Comparison of ENCODE assay signal across 11 mouse cellular contexts in genomic region chr3:30593719-30594485, GRCm38 (mm10). TPM values are rescaled to one million over a fixed set of nuclear protein-coding genes. Genes with fewer than 3 reads are reported as not detected.
A peak's percentile ranks its signal among the peaks of the same experiment; 100 is the strongest.
DNase-seq lines count a peak whose midpoint lies in the region; ATAC-seq and TF ChIP-seq lines count a peak whose summit lies in the region.
"Had no signal": no experiment of that assay in that cellular context is flagged by ENCODE, and none has a peak within 500 bp of the region (broad histone marks: within the 10 kb centered on the region; RNA-seq: fewer than 3 reads in every experiment).

No protein-coding gene starts in this region.

- H3K36me3 ChIP-seq in ES-E14 (ENCODE audit: control insufficient read depth, insufficient read depth, low read length, poor library complexity, severe bottlenecking): no peaks in the 10 kb centered on the region
- H3K36me3 ChIP-seq in embryonic facial prominence, embryonic 14.5 days (ENCODE audit: control insufficient read depth, insufficient read depth, low read length): no peaks in the 10 kb centered on the region
- H3K36me3 ChIP-seq in forebrain, embryonic 16.5 days (ENCODE audit: control insufficient read depth, insufficient read depth): no peaks in the 10 kb centered on the region

- peaks cover 10% of the 10 kb centered on the region; the same call in 1 of the 2 replicates for H3K27me3 ChIP-seq in embryonic facial prominence, embryonic 14.5 days (replicated peaks; ENCODE audit: control insufficient read depth, insufficient read depth, low read length)
- H3K27me3 ChIP-seq in forebrain, embryonic 16.5 days (replicated peaks; ENCODE audit: control insufficient read depth, insufficient read depth, low read length): no peaks in the 10 kb centered on the region

- H3K4me2 ChIP-seq in embryonic facial prominence, embryonic 14.5 days (ENCODE audit: low read depth, low read length): no peak overlapping the region
- no peak overlapping the region for H3K4me2 ChIP-seq in forebrain, embryonic 16.5 days (ENCODE audit: low read length)

- no peak for DNase-seq in left cerebral cortex, adult 2 months (ENCODE audit: extremely low spot score in 1 of 2, low spot score in 2 of 2)
- no peak for DNase-seq in left cerebral cortex, postnatal 14 days (ENCODE audit: low spot score in 2 of 2)
- peak; percentile 27 for DNase-seq in ES-E14 (ENCODE audit: low read depth, low spot score)
- peak; percentile 26 for DNase-seq in embryonic facial prominence, embryonic 14.5 days (ENCODE audit: low spot score)
- DNase-seq in lung, postnatal 36 days: peak; percentile 15
- no peak for DNase-seq in gastrocnemius, postnatal 25 days
- no peak for DNase-seq in ovary, postnatal 14 days (ENCODE audit: low spot score)

- 70% methylated on average over 4 of the region's 4 CpGs for WGBS in embryonic facial prominence, embryonic 14.5 days
- WGBS in forebrain, embryonic 16.5 days: 79% methylated on average over 4 of the region's 4 CpGs

- no peaks in the 10 kb centered on the region for H3K9me3 ChIP-seq in ES-E14 (ENCODE audit: control insufficient read depth, insufficient read depth, low read depth, low read length)
- no peaks in the 10 kb centered on the region for H3K9me3 ChIP-seq in embryonic facial prominence, embryonic 14.5 days (ENCODE audit: control insufficient read depth, low read length)
- H3K9me3 ChIP-seq in forebrain, embryonic 16.5 days (ENCODE audit: control insufficient read depth, low read length): no peaks in the 10 kb centered on the region

- ATAC-seq in embryonic facial prominence, embryonic 14.5 days (ENCODE audit: low read depth): peak; percentile 35; the same call in 1 of the 2 replicates
- ATAC-seq in forebrain, embryonic 16.5 days: no peak

- H3K4me3 ChIP-seq in left cerebral cortex, adult 2 months: no peak overlapping the region
- H3K4me3 ChIP-seq in ES-E14 (ENCODE audit: insufficient read depth in 1 of 2, low read depth in 1 of 2, low read length in 2 of 2, poor library complexity in 1 of 2, severe bottlenecking in 1 of 2): no peak overlapping the region
- H3K4me3 ChIP-seq in embryonic facial prominence, embryonic 14.5 days (ENCODE audit: low read depth, low read length): no peak overlapping the region
- no peak overlapping the region for H3K4me3 ChIP-seq in forebrain, embryonic 16.5 days (replicated peaks; ENCODE audit: low read length)

- TF ChIP-seq CTCF in left cerebral cortex, adult 2 months (IDR thresholded peaks at IDR 0.05): peak; percentile 19

- no peak overlapping the region for H3K9ac ChIP-seq in ES-E14 (ENCODE audit: insufficient read depth, low read depth, low read length, poor library complexity, severe bottlenecking)
- no peak overlapping the region for H3K9ac ChIP-seq in embryonic facial prominence, embryonic 14.5 days (ENCODE audit: low read depth, low read length)
- H3K9ac ChIP-seq in forebrain, embryonic 16.5 days (replicated peaks; ENCODE audit: low read depth, low read length): no peak overlapping the region

- in situ Hi-C loops in ES-E14 (cut with MboI; ENCODE audit: low sequenced_read_pairs in 2 of 2, unreplicated experiment in 2 of 2): loop anchor here (10.0 to 25.0 kb wide), 2 partner anchors 131 to 368 kb away; partner anchors contain the start of gene Phc3 (in 1 of the 2)

- no peak overlapping the region for H3K27ac ChIP-seq in left cerebral cortex, adult 2 months
- H3K27ac ChIP-seq in ES-E14 (ENCODE audit: insufficient read depth, low read depth, low read length, poor library complexity, severe bottlenecking): no peak overlapping the region
- no peak overlapping the region for H3K27ac ChIP-seq in embryonic facial prominence, embryonic 14.5 days (replicated peaks; ENCODE audit: low read depth, low read length)
- no peak overlapping the region for H3K27ac ChIP-seq in forebrain, embryonic 16.5 days (ENCODE audit: low read length)

- intact Hi-C loops in left cerebral cortex, adult 2 months (cut with DNase I): loop anchor here (10.0 kb wide), 1 partner anchor 541 kb away; no protein-coding TSS in a partner anchor
- intact Hi-C loops in left cerebral cortex, postnatal 14 days (cut with DNase I): loop anchor here (2.0 kb wide), 1 partner anchor 547 kb away; no protein-coding TSS in a partner anchor

- peaks cover 2 to 8% of the 10 kb centered on the region in 2 experiments; a peak in 1 of 4 replicates for H3K4me1 ChIP-seq in ES-E14 (ENCODE audit: control insufficient read depth in 2 of 2, insufficient read depth in 2 of 2, low read length in 2 of 2, poor library complexity in 1 of 2)
- H3K4me1 ChIP-seq in embryonic facial prominence, embryonic 14.5 days (ENCODE audit: control insufficient read depth, insufficient read depth, low read length): 0 out of 2 replicates have a peak, but pooled peaks cover 4% of the 10 kb centered on the region
- peaks cover 5% of the 10 kb centered on the region for H3K4me1 ChIP-seq in forebrain, embryonic 16.5 days (replicated peaks; ENCODE audit: control insufficient read depth, insufficient read depth, low read length)

TF ChIP-seq in ES-E14, 5 proteins besides CTCF, POLR2A, EP300 and RAD21:
- TF ChIP-seq ZNF384 (IDR thresholded peaks at IDR 0.05; ENCODE audit: low read depth, low read length) (peak; percentile 90), ZC3H11A (IDR thresholded peaks at IDR 0.05; ENCODE audit: borderline replicate concordance, low read depth, low read length) (0 out of 2 replicates have a peak, but pooled peaks have one; percentile 19), CHD2 (IDR thresholded peaks at IDR 0.05; ENCODE audit: low read depth, low read length) (no peak)
TF ChIP-seq in ES-E14: peak in this region for 2.

RNA-seq across cellular contexts. Expression of gene Actrt3, which starts 5.8 kb away (rescaled TPM):
- 1 to 10 TPM; 1.0 to 1.3 TPM for total RNA-seq in left cerebral cortex, adult 2 months (2021)
- total RNA-seq in left cerebral cortex, postnatal 14 days (2021): under 1 TPM; 0.57 to 0.72 TPM
- not detected in 2 replicates for total RNA-seq in ES-E14 (2012; rRNA removed)
- 0.13 TPM in 1 of 2 replicates, not detected in the other for polyA plus RNA-seq in embryonic facial prominence, embryonic 14.5 days (2014; fragmentation: Nextera tagmentation; extraction: Ambion mirVana)
- not detected for total RNA-seq in gastrocnemius, postnatal 25 days (2021)
- 0.20 and 0.38 TPM in 2 replicates for polyA plus RNA-seq in forebrain, embryonic 16.5 days (2015; fragmentation: Nextera tagmentation; extraction: Ambion mirVana)
- polyA plus RNA-seq: spleen, adult 2 months had no signal

RNA-seq across cellular contexts. Expression of gene Mynn, which starts 8.0 kb away (rescaled TPM):
- 10 to 100 TPM; 15.2 to 16.6 TPM for total RNA-seq in left cerebral cortex, adult 2 months (2021)
- 10 to 100 TPM; 15.5 to 17.3 TPM for total RNA-seq in left cerebral cortex, postnatal 14 days (2021)
- 17.1 and 18.5 TPM in 2 replicates for total RNA-seq in ES-E14 (2012; rRNA removed)
- polyA plus RNA-seq in embryonic facial prominence, embryonic 14.5 days (2014; fragmentation: Nextera tagmentation; extraction: Ambion mirVana): 29.9 and 33.6 TPM in 2 replicates
- total RNA-seq in gastrocnemius, postnatal 25 days (2021): 1 to 10 TPM; 9.0 to 9.3 TPM
- 39.9 and 41.8 TPM in 2 replicates for polyA plus RNA-seq in forebrain, embryonic 16.5 days (2015; fragmentation: Nextera tagmentation; extraction: Ambion mirVana)

RNA-seq across cellular contexts. Expression of gene Mecom, which starts 46.1 kb away (rescaled TPM):
- 1 to 10 TPM; 2.1 to 4.1 TPM for total RNA-seq in left cerebral cortex, adult 2 months (2021)
- 1 to 10 TPM; 5.2 to 6.0 TPM for total RNA-seq in left cerebral cortex, postnatal 14 days (2021)
- total RNA-seq in ES-E14 (2012; rRNA removed): 2.1 and 2.3 TPM in 2 replicates
- polyA plus RNA-seq in embryonic facial prominence, embryonic 14.5 days (2014; fragmentation: Nextera tagmentation; extraction: Ambion mirVana): 13.0 and 18.9 TPM in 2 replicates
- total RNA-seq in gastrocnemius, postnatal 25 days (2021): 1 to 10 TPM; 6.7 to 8.8 TPM
- 2.1 and 2.8 TPM in 2 replicates for polyA plus RNA-seq in forebrain, embryonic 16.5 days (2015; fragmentation: Nextera tagmentation; extraction: Ambion mirVana)

RNA-seq across cellular contexts. Expression of gene Lrriq4, which starts 50.4 kb away (rescaled TPM):
- total RNA-seq in left cerebral cortex, adult 2 months (2021): not detected
- total RNA-seq in left cerebral cortex, postnatal 14 days (2021): not detected
- 1.9 and 3.8 TPM in 2 replicates for total RNA-seq in ES-E14 (2012; rRNA removed)
- not detected in 2 replicates for polyA plus RNA-seq in embryonic facial prominence, embryonic 14.5 days (2014; fragmentation: Nextera tagmentation; extraction: Ambion mirVana)
- total RNA-seq in gastrocnemius, postnatal 25 days (2021): not detected
- polyA plus RNA-seq in forebrain, embryonic 16.5 days (2015; fragmentation: Nextera tagmentation; extraction: Ambion mirVana): not detected in 2 replicates
- total RNA-seq: layer of hippocampus, adult 18-20 months had no signal
- polyA plus RNA-seq: cortical plate, adult 2 months; spleen, adult 2 months had no signal

RNA-seq across cellular contexts. Expression of gene Lrrc34, which starts 53.8 kb away (rescaled TPM):
- not detected for total RNA-seq in left cerebral cortex, adult 2 months (2021)
- total RNA-seq in left cerebral cortex, postnatal 14 days (2021): under 1 TPM in 1 of 2 experiments, not detected in 1; 0.18 TPM
- total RNA-seq in ES-E14 (2012; rRNA removed): 5.6 and 11.3 TPM in 2 replicates
- 1.4 and 5.4 TPM in 2 replicates for polyA plus RNA-seq in embryonic facial prominence, embryonic 14.5 days (2014; fragmentation: Nextera tagmentation; extraction: Ambion mirVana)
- not detected for total RNA-seq in gastrocnemius, postnatal 25 days (2021)
- 0.83 and 0.86 TPM in 2 replicates for polyA plus RNA-seq in forebrain, embryonic 16.5 days (2015; fragmentation: Nextera tagmentation; extraction: Ambion mirVana)

Comparison
In these comparisons a context has a peak if more than half of its experiments do, and no peak if none do; other contexts are left out.
1. DNase-seq: peak in ES-E14 (single experiment), embryonic facial prominence, embryonic 14.5 days (single experiment) and lung, postnatal 36 days (single experiment); none in left cerebral cortex, adult 2 months (0 of 2), left cerebral cortex, postnatal 14 days (0 of 2), gastrocnemius, postnatal 25 days (single experiment) and ovary, postnatal 14 days (single experiment).